Mouse (Mus musculus): Measurements from ENCODE around the gene Wdr27.

The Wdr27 gene

GRCm38 (mm10) chr17:14931469-14931868 is 11.5 kb downstream of the Wdr27 start:
- in situ Hi-C loops (cut with MboI, MseI): no loop called here

- in situ Hi-C loops (cut with MboI, MseI): no loop called here
Measured at GRCm38 (mm10) chr17:14930697-14931096, 12.3 kb downstream of the Wdr27 start.

- in situ Hi-C loops (cut with MboI, MseI): loop anchor here (10.0 kb wide), 1 partner anchor 1274 kb away; no protein-coding TSS in a partner anchor
Measured at GRCm38 (mm10) chr17:14928631-14929030, 14.3 kb downstream of the Wdr27 start.

- in situ Hi-C loops (cut with MboI, MseI): loop anchor here (10.0 kb wide), 1 partner anchor 1273 kb away; no protein-coding TSS in a partner anchor
Measured at GRCm38 (mm10) chr17:14927644-14928218, 15.2 kb downstream of the Wdr27 start.

GRCm38 (mm10) chr17:14921582-14921981 is 21.4 kb downstream of the Wdr27 start:
- in situ Hi-C loops (cut with MboI, MseI): loop anchor here (10.0 kb wide), 1 partner anchor 1267 kb away; no protein-coding TSS in a partner anchor

- in situ Hi-C loops (cut with MboI, MseI): no loop called here
Measured at GRCm38 (mm10) chr17:14917866-14918265, 25.1 kb downstream of the Wdr27 start.

GRCm38 (mm10) chr17:14914401-14914800 is 28.6 kb downstream of the Wdr27 start:
- in situ Hi-C loops (cut with MboI, MseI): no loop called here

GRCm38 (mm10) chr17:14912981-14913380 is 30.0 kb downstream of the Wdr27 start:
- in situ Hi-C loops (cut with MboI, MseI): no loop called here

- in situ Hi-C loops (cut with MboI, MseI): no loop called here
Measured at GRCm38 (mm10) chr17:14912420-14912819, 30.5 kb downstream of the Wdr27 start.

GRCm38 (mm10) chr17:14910771-14911170 is 32.2 kb downstream of the Wdr27 start:
- in situ Hi-C loops (cut with MboI, MseI): no loop called here

- in situ Hi-C loops (cut with MboI, MseI): no loop called here
Measured at GRCm38 (mm10) chr17:14909331-14909730, 33.6 kb downstream of the Wdr27 start.

GRCm38 (mm10) chr17:14907136-14907535 is 35.8 kb downstream of the Wdr27 start:
- in situ Hi-C loops (cut with MboI, MseI): no loop called here

- in situ Hi-C loops (cut with MboI, MseI): no loop called here
Measured at GRCm38 (mm10) chr17:14906611-14907010, 36.3 kb downstream of the Wdr27 start.

- in situ Hi-C loops (cut with MboI, MseI): loop anchor here (5.0 kb wide), 1 partner anchor 377 kb away; no protein-coding TSS in a partner anchor
Measured at GRCm38 (mm10) chr17:14904637-14905265, 38.2 kb downstream of the Wdr27 start.

GRCm38 (mm10) chr17:14904206-14904605 is 38.8 kb downstream of the Wdr27 start:
- in situ Hi-C loops (cut with MboI, MseI): loop anchor here (5.0 kb wide), 1 partner anchor 377 kb away; no protein-coding TSS in a partner anchor

- in situ Hi-C loops (cut with MboI, MseI): loop anchor here (5.0 kb wide), 1 partner anchor 376 kb away; no protein-coding TSS in a partner anchor
Measured at GRCm38 (mm10) chr17:14903212-14903611, 39.7 kb downstream of the Wdr27 start.

- in situ Hi-C loops (cut with MboI, MseI): loop anchor here (10.0 to 25.0 kb wide), 2 partner anchors 214 to 1312 kb away; no protein-coding TSS in a partner anchor
Measured at GRCm38 (mm10) chr17:14898972-14899371, 44.0 kb downstream of the Wdr27 start.

- in situ Hi-C loops (cut with MboI, MseI): loop anchor here (10.0 to 25.0 kb wide), 2 partner anchors 210 to 1308 kb away; no protein-coding TSS in a partner anchor
Measured at GRCm38 (mm10) chr17:14895058-14895457, 47.9 kb downstream of the Wdr27 start.

- in situ Hi-C loops (cut with MboI, MseI): loop anchor here (25.0 kb wide), 1 partner anchor 1300 kb away; no protein-coding TSS in a partner anchor
Measured at GRCm38 (mm10) chr17:14886933-14887332, 56.0 kb downstream of the Wdr27 start.

- in situ Hi-C loops (cut with MboI, MseI): loop anchor here (25.0 kb wide), 1 partner anchor 1287 kb away; no protein-coding TSS in a partner anchor
Measured at GRCm38 (mm10) chr17:14874656-14875204, 68.2 kb downstream of the Wdr27 start.

GRCm38 (mm10) chr17:14860220-14860619 is 82.7 kb downstream of the Wdr27 start:
- in situ Hi-C loops (cut with MboI, MseI): no loop called here

GRCm38 (mm10) chr17:14847709-14848108 is 95.2 kb downstream of the Wdr27 start:
- in situ Hi-C loops (cut with MboI, MseI): loop anchor here (10.0 kb wide), 1 partner anchor 517 kb away; no protein-coding TSS in a partner anchor

All from regulatory T cell (primary cell).